Mouse (Mus musculus) T-helper 2 cell (primary cell): ENCODE measurements around the gene Coq8a.

Experiments
- in situ Hi-C: fragments of 300-600 bp; cut with MboI, MseI; formaldehyde crosslinking; loops from one replicate; pipeline ENCODE4 v1.15.1; 2025; ENCODE audit warnings: high pct_unique_total_duplicates

Coq8a gene

GRCm38 (mm10) chr1:180175635-180176034 is 23.8 kb downstream of the Coq8a start:
- in situ Hi-C loops, result loop anchor here (5.0 kb wide), 1 partner anchor 42 kb away; no protein-coding TSS in a partner anchor

DNA sequence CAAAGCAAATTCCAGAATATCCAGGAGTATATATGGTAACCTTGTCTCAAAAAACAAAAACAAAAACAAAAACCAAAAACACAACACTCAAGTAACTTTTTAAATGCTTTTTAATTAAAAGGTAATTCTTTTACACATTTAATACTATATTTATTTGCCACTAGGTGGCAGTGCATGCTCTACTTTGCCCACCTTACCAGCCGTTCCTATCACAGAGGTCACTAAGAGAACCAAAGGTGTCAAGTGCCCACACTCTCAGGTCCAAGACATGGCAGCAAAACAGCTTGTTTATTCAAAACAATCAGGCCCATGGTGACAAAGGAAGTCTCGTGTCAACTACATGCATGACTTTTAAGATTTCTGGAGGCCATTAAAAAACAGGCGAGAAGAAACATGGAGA is 24.2 kb downstream of the Coq8a start:
- in situ Hi-C loops, result loop anchor here (5.0 kb wide), 1 partner anchor 42 kb away; no protein-coding TSS in a partner anchor

- in situ Hi-C loops, result loop anchor here (5.0 kb wide), 1 partner anchor 43 kb away; no protein-coding TSS in a partner anchor
Observed at GRCm38 (mm10) chr1:180174718-180175117, 24.7 kb downstream of the Coq8a start.

GRCm38 (mm10) chr1:180173017-180173416 is 26.4 kb downstream of the Coq8a start:
- in situ Hi-C loops, result no loop called here

GRCm38 (mm10) chr1:180172600-180172999 is 26.8 kb downstream of the Coq8a start:
- in situ Hi-C loops, result no loop called here

- in situ Hi-C loops, result no loop called here
Observed at GRCm38 (mm10) chr1:180171883-180172282, 27.5 kb downstream of the Coq8a start.

- in situ Hi-C loops, result no loop called here
Observed at GRCm38 (mm10) chr1:180170071-180170470, 29.3 kb downstream of the Coq8a start.

- in situ Hi-C loops, result no loop called here
Observed at GRCm38 (mm10) chr1:180169161-180169560, 30.2 kb downstream of the Coq8a start.

DNA sequence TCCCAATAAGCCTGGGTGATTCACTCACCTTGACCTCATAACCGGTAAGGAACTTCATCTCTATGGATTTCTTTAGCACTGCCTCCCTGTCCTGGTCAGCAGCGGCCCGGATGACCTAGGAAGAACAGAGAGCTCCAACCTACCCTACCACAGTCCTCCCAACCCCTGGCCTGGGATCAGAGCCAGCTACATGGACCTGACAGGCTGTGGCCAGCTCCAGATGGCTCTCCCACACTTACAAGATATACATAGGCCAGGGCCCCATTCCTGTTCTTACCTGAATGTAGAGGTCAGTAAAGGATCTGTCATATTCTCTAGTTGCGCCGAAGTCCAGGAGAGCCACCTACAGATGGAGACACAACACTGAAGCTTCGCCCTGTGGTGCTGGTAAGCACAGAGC is 31.1 kb downstream of the Coq8a start:
- in situ Hi-C loops, result no loop called here

DNA sequence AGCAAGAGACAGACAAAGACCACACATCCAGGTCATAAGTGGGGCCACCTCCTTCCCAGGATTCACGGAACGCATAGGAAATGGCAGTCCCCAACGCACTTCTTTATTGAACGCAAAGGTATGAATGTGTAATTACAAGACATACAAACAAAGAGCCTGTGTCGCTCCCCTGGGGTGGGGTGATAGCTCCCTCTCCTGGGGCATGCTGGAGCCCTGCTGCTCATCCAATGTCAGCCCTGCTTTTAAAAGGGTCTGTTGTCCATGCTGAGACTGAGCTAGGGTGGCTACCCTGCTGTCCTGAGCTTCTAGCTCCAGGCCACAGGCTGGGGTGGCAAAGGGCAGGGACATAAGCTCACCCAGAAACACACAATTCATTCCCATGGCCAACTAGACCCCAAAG is 32.9 kb downstream of the Coq8a start:
- in situ Hi-C loops, result no loop called here

DNA sequence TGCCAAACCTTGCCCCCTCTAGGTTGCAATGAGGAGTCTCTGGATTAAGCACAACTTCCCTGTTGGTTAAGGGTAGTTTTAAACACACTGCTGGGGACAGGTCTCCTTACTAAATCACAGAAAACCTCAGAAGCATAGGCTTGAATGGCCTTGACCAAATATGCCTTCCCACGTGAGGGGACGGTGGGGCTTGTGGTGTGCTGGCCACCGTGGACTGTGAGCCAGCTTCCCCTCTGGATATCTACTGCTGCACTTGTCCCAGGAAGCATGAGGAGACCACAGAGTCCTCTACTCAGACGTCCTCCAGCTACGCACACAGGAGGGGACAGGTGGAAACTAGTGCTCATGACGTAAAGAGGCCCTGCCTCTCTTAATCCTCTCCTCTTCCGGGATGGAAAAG is 36.4 kb downstream of the Coq8a start:
- in situ Hi-C loops, result no loop called here

DNA sequence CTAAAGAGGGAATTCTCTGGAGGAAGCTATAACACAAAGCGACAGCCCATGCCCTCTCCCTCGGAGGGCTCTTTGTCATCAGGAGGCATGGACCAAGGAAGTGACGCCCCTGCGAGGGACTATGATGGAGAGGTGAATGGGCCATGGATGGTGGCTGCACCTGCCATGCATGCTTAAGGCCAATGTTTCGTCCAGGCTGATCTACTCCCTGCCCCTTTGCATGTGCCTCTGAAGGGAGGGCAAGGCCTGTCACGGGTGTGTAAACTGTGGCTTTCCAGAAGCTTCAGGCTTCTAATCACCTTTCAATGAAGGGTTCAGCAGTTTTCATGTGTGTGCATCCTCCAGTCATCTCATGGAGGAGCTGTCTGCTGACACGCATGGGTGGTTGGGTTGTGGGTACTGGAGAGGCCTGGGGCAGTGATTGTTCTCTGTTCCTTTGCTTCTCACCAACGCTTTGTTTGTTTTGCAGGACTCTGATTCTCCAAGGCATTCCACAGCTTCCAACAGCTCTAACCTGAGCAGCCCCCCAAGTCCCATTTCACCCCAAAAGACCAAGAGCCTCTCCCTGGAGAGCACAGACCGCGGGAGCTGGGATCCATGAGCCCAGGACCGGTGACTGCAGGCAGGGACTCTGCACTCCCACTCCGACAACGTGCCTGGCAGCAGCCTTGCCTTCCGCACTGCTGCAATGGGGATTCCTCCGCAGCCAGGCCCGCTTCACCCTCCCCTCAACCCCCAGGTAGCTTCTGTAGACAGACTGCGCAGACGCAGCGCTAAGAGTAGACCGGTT is 37.6 kb downstream of the Coq8a start:
- in situ Hi-C loops, result no loop called here

- in situ Hi-C loops, result no loop called here
Observed at GRCm38 (mm10) chr1:180161160-180161559, 38.2 kb downstream of the Coq8a start.

DNA sequence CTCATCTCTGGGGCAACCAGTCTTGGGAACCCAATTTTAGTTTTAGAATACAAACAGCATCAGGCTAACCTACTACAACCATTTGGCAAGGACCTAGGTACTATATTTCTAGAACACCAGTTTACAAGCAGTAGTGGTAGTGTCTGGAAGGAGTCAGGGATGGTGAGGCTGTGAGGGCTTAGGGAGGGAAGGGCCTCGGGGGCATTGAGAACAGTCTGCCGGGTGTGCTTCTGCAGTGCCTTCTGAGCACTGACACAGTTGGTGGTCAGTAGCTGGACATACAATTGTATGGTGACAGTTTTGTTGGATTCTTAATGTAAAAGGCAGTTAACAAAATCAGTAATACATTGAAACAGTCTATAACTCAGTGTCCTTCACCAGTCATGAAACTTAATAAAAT is 38.9 kb downstream of the Coq8a start:
- in situ Hi-C loops, result no loop called here

DNA sequence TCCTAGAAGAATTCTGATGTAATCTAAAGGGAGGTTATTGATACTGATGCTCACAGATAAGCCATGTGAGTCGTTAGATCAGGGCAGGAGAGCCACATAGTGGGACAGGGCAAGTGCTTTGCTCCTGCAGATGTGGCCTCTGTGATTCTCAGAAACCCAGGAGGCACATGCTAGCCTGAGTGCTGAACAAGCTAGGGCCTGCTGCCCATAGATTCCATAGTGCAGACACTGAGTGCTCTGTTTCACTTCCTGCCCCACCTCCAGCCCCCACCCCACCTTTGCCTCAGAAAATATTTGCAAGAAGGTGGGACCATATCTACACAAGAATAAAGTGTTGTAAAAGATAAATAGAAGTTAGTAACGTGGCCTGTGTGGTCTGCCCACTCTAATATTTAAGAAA is 40.8 kb downstream of the Coq8a start:
- in situ Hi-C loops, result no loop called here

DNA sequence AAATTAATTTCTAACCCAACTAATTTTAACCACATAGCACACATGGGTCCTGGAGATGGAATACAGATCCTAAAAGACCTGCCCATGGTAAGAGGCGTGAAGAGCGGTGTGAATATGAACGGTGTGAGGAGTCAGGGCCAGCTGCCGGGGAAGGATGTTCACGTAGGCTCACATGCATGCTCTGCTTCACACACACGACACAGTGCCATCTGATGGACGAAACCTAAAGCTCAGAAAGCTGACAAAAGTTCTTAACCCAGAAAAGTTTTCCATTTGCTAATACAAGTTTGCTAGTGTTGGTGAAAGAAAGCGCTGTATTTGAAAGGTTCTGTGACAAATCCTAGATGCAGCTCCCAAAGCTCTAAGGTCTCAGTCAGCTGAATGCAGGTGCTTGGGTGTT is 48.2 kb downstream of the Coq8a start:
- in situ Hi-C loops, result no loop called here

- in situ Hi-C loops, result no loop called here
Observed at GRCm38 (mm10) chr1:180148563-180148962, 50.8 kb downstream of the Coq8a start.

GRCm38 (mm10) chr1:180148036-180148435 is 51.4 kb downstream of the Coq8a start:
- in situ Hi-C loops, result no loop called here

- in situ Hi-C loops, result no loop called here
Observed at GRCm38 (mm10) chr1:180140970-180141369, 58.4 kb downstream of the Coq8a start.

- in situ Hi-C loops, result no loop called here
Observed at GRCm38 (mm10) chr1:180139158-180139557, 60.2 kb downstream of the Coq8a start.

DNA sequence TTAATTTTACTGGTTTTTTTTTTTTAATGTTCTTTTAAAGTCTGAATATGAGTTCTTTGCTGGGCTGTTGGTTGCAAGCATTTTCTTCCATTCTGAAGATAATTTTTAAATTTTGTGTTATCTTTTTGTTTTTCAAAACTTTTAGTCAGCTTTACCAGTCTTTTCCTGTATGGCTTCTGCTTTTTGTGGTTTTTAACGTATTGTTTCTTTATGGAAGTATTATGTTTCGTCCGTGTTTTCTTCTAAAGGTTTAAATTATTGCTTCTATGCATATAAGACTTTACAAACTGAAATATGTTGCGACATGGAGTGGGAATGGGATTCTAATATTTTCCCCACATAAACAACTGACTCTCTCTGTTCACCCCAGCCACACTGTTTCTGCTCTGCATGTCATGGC is 67.2 kb downstream of the Coq8a start:
- in situ Hi-C loops, result no loop called here

- in situ Hi-C loops, result no loop called here
Observed at GRCm38 (mm10) chr1:180131402-180131801, 68.0 kb downstream of the Coq8a start.

DNA sequence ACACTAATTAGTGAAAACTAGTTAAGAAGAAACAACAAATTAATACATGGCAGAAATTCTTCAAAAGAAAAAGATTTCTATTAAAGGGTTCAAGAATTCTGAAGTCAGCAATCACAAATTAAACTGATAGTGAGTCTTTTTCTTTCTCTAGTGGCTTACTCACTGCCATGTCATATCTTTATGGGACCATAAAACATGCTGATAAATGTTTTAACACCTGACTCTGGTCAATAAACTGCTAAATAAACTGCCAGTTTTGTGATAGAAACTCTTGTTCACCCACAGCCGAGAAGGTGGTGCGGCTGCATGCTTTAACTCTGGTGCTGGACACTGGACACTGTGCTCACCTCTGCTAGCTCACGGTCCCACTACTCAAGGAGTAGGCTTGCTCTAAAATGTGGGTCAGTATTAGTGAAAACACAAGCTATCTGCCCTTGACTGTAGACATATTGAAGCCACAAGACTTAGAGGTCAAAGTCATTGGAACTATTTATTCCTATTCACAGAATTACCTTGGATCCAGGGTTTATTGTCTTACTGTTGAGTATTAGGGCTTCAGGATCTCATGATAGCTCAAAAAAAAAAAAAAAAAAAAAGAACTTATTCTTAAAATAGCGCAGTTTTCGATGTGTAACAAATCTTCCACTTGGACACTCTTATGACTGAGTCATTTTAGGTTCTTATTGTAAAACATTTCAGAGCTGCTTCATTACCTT is 71.2 kb downstream of the Coq8a start:
- in situ Hi-C loops, result no loop called here
